Mouse (Mus musculus): ENCODE results near the gene Vmn2r74. TPM values are rescaled to one million over a fixed set of nuclear protein-coding genes. Genes with fewer than 3 reads are reported as not detected.

The Vmn2r74 gene
- total RNA-seq (2014; fragmentation: Nextera tagmentation) (not detected in 2 replicates), total RNA-seq (2017) (not detected in 2 replicates)

- ATAC-seq (replicated peaks; ENCODE audit: low FRiP score, low TSS enrichment, poor library complexity, severe bottlenecking), result no peak
Observed at GRCm38 (mm10) chr7:85961529-85961928, at the start of gene Vmn2r74. Gene Vmn2r74 (minus strand): TSS chr7:85961629.

DNA sequence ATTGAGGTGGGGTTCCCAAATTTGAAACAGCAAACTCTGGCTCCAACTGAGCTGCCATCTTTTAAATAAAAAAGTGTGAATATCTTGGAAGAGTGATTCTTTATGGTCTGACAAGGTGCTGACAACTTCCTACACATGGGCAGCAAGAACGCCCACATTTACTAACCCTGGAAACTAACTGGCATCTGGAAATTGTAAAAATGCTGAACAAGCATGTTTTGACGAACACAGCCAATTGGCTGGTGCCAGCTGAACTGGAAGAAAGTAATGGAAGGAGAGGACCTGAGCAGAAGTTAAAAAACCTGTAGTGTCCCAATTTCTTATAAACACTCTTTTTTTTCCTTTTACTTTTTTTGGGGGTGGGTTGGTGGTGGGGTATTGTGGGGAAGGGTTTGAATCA is 46.1 kb upstream of the Vmn2r74 start:
- no peak for ATAC-seq (replicated peaks; ENCODE audit: low FRiP score, low TSS enrichment, poor library complexity, severe bottlenecking)

Other genes starting within 250 kb of the Vmn2r74 start
- not detected in 2 replicates for gene Vmn2r72, start 206.5 kb downstream of the Vmn2r74 start, total RNA-seq (2014; fragmentation: Nextera tagmentation)
- not detected in 2 replicates for gene Vmn2r72, start 206.5 kb downstream of the Vmn2r74 start, total RNA-seq (2017)
- not detected in 2 replicates for gene Vmn2r73, start 85.4 kb downstream of the Vmn2r74 start, total RNA-seq (2014; fragmentation: Nextera tagmentation)
- not detected in 2 replicates for gene Vmn2r73, start 85.4 kb downstream of the Vmn2r74 start, total RNA-seq (2017)
- not detected in 2 replicates for gene Vmn2r75, start 210.1 kb upstream of the Vmn2r74 start, total RNA-seq (2014; fragmentation: Nextera tagmentation)
- gene Vmn2r75, start 210.1 kb upstream of the Vmn2r74 start, total RNA-seq (2017), result not detected in 2 replicates